Mouse (Mus musculus): ENCODE data around the gene Rmdn3. TPM values are rescaled to one million over a fixed set of nuclear protein-coding genes. Genes with fewer than 3 reads are reported as not detected.

Gene Rmdn3
- total and polyA plus RNA-seq, 3 experiments = 52.5 to 57.4 TPM; not detected in 1

DNA sequence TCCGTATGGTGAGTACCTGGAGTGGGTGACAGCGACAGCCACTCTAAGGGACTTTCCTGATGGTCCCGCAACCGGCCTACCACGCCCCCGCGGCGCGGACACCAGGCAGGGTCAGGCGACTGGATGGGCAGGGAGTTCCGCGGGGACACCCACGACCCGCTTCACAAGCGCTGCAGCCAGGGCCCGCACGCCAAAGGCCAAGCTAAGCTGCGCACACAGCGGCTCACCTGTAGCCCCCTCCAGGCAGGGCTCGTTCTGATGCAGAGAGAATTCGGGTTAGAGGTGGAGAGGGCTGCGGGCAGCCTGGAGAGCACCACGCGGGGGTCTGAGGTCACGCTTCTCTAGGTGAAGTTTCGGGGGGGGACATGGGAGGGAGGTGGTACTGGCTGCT lies 11.0 kb upstream of the Rmdn3 start:
- Histone ChIP-seq H3K27me3 (ENCODE audit: control insufficient read depth in 1 of 2, insufficient read depth in 2 of 2, low read length in 2 of 2) (no peaks in the 10 kb centered on the region), H3K79me2 (ENCODE audit: control insufficient read depth, insufficient read depth, low read length, poor library complexity) (no peaks in the 10 kb centered on the region), H3K36me3 (ENCODE audit: control insufficient read depth in 1 of 2, insufficient read depth in 2 of 2, low read length in 2 of 2) (peaks cover 0 to 12% of the 10 kb centered on the region in 2 experiments; a peak in 2 of 4 replicates), H3K9ac (ENCODE audit: control insufficient read depth, low read depth, low read length, poor library complexity, severe bottlenecking) (no peak overlapping the region), H3K9me3 (replicated peaks; ENCODE audit: insufficient read depth, low read length) (no peaks in the 10 kb centered on the region), H3K27ac (ENCODE audit: control insufficient read depth, low read depth, low read length) (no peak overlapping the region), H3K4me3 (ENCODE audit: control insufficient read depth in 1 of 2, insufficient read depth in 1 of 2, low read depth in 2 of 2, low read length in 2 of 2) (no peak overlapping the region), H3K4me1 (ENCODE audit: control insufficient read depth in 1 of 2, insufficient read depth in 2 of 2, low read length in 2 of 2) (peaks cover 5 to 28% of the 10 kb centered on the region in 2 experiments)
- TF ChIP-seq MYB (IDR thresholded peaks at IDR 0.05; ENCODE audit: low read depth, low read length) = no peak
- no peak for TF ChIP-seq ELF1 (IDR thresholded peaks at IDR 0.05; ENCODE audit: low read depth, low read length)
- no peak for TF ChIP-seq TBP (IDR thresholded peaks at IDR 0.05; ENCODE audit: low read depth, low read length)
- TF ChIP-seq SMC3 (IDR thresholded peaks at IDR 0.05; ENCODE audit: low read depth, low read length) = no peak
- no peak for TF ChIP-seq POLR2A (IDR thresholded peaks at IDR 0.05; ENCODE audit: control insufficient read depth in 1 of 2, insufficient read depth in 1 of 2, low read depth in 1 of 2, low read length in 2 of 2, poor library complexity in 1 of 2)
- TF ChIP-seq E2F4 (IDR thresholded peaks at IDR 0.05; ENCODE audit: borderline replicate concordance, low read depth, low read length) = no peak
- TF ChIP-seq UBTF (IDR thresholded peaks at IDR 0.05; ENCODE audit: borderline replicate concordance, insufficient read depth, low read depth, low read length) = no peak
- no peak for TF ChIP-seq HCFC1 (IDR thresholded peaks at IDR 0.05; ENCODE audit: low read depth, low read length)
- TF ChIP-seq TCF12 (IDR thresholded peaks at IDR 0.05; ENCODE audit: low read depth, low read length) = no peak
- no peak for TF ChIP-seq CHD1 (IDR thresholded peaks at IDR 0.05; ENCODE audit: low read depth, low read length)
- TF ChIP-seq JUND (IDR thresholded peaks at IDR 0.05; ENCODE audit: low read depth, low read length) = no peak
- no peak for TF ChIP-seq MEF2A (IDR thresholded peaks at IDR 0.05; ENCODE audit: extremely low read depth, insufficient replicate concordance, low read depth, low read length, poor library complexity, severe bottlenecking)
- TF ChIP-seq USF1 (IDR thresholded peaks at IDR 0.05; ENCODE audit: low read depth, low read length) = no peak
- no peak for TF ChIP-seq MAX (IDR thresholded peaks at IDR 0.05; ENCODE audit: low read length)
- DNase-seq (ENCODE audit: low read depth, low spot score) = no peak

DNA sequence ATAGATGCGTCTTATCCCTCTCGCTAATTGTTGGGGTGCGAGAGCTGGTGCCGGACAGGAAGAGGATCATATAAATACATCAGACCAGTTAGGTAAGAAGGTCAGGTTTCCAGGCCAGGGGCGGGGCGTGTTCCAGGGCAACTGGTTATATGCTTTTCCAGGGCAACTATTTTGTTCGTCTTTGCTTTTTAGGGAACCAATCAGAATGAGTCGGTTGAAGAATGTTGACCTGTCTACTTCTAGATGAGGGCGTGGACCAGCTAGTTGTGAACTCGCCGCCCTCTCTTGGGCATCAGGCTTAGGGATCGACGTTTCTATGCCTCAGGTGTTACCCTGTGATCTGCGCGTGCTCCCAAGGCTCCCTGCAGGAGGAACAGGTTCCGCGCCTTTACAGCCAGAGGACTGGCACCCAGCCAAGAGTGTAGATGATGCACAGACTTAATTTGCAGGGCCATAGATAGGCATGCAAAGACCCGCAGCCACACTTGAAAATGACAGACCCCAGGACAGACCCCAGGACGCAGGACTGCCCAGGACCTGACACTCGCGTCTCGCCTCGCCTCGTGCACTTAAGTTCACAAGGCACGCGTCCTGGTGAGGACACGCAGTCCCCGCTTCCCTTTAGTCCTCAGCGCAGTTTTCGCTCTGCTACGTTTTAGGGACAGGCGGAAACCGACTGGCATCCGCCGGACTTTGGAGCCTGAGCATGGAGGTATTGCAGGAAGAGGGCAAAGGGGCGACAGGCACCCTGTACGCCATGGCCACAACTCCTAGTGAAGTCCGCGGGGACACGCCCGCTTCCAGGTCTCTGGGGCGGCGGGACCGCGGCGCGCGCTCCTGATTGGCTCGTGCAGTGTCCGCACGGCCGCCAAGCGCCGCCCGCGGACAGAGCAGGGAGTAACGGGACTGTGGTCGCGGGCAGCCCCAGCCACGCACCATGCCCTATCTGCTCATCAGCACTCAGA lies 10.3 kb upstream of the Rmdn3 start, which contains the start of gene Gchfr:
Gchfr (plus strand) TSS at position 873 of the 965 bp plus-strand sequence.
- no peak for TF ChIP-seq TCF12 (IDR thresholded peaks at IDR 0.05; ENCODE audit: low read depth, low read length)
- TF ChIP-seq CTCF (IDR thresholded peaks at IDR 0.05 in 2 of 3, conservative IDR thresholded peaks at IDR 0.05 in 1 of 3; ENCODE audit: control insufficient read depth in 1 of 3, insufficient read depth in 1 of 3, low read depth in 2 of 3, low read length in 3 of 3, poor library complexity in 1 of 3, severe bottlenecking in 1 of 3) = no peak
- no peak for TF ChIP-seq KAT2A (conservative IDR thresholded peaks at IDR 0.05; ENCODE audit: low read depth, low read length)
- no peak for TF ChIP-seq GATA1 (IDR thresholded peaks at IDR 0.05; ENCODE audit: low read depth, low read length)
- TF ChIP-seq ZMIZ1 (IDR thresholded peaks at IDR 0.05; ENCODE audit: low read depth, low read length) = no peak
- TF ChIP-seq UBTF (IDR thresholded peaks at IDR 0.05; ENCODE audit: borderline replicate concordance, insufficient read depth, low read depth, low read length) = no peak
- no peak for TF ChIP-seq MAX (IDR thresholded peaks at IDR 0.05; ENCODE audit: low read length)
- TF ChIP-seq ETS1 (IDR thresholded peaks at IDR 0.05; ENCODE audit: low read depth, low read length) = no peak
- TF ChIP-seq TAL1 (IDR thresholded peaks at IDR 0.05; ENCODE audit: low read length) = no peak
- no peak for TF ChIP-seq JUND (IDR thresholded peaks at IDR 0.05; ENCODE audit: low read depth, low read length)
- no peak for TF ChIP-seq MAZ (IDR thresholded peaks at IDR 0.05; ENCODE audit: low read depth, low read length)
- TF ChIP-seq POLR2AphosphoS5 (IDR thresholded peaks at IDR 0.05; ENCODE audit: borderline replicate concordance, low read depth, low read length) = no peak
- TF ChIP-seq SIN3A (IDR thresholded peaks at IDR 0.05; ENCODE audit: low read length) = no peak
- Histone ChIP-seq H3K9ac (ENCODE audit: control insufficient read depth, low read depth, low read length, poor library complexity, severe bottlenecking) (no peak within 1 kb of the TSS), H3K79me2 (ENCODE audit: control insufficient read depth, insufficient read depth, low read length, poor library complexity) (no peaks in the 10 kb centered on the region), H3K4me3 (ENCODE audit: control insufficient read depth in 1 of 2, insufficient read depth in 1 of 2, low read depth in 2 of 2, low read length in 2 of 2) (no peak within 1 kb of the TSS), H3K4me1 (ENCODE audit: control insufficient read depth in 1 of 2, insufficient read depth in 2 of 2, low read length in 2 of 2) (peaks cover 7 to 26% of the 10 kb centered on the region in 2 experiments), H3K27ac (ENCODE audit: control insufficient read depth, low read depth, low read length) (no peak within 1 kb of the TSS), H3K36me3 (ENCODE audit: control insufficient read depth in 1 of 2, insufficient read depth in 2 of 2, low read length in 2 of 2) (peaks cover 0 to 14% of the 10 kb centered on the region in 2 experiments; a peak in 2 of 4 replicates), H3K27me3 (ENCODE audit: control insufficient read depth in 1 of 2, insufficient read depth in 2 of 2, low read length in 2 of 2) (no peaks in the 10 kb centered on the region), H3K9me3 (replicated peaks; ENCODE audit: insufficient read depth, low read length) (no peaks in the 10 kb centered on the region)
- no peak for DNase-seq (ENCODE audit: low read depth, low spot score)

Data from MEL (cell line).